Mouse (Mus musculus) liver, embryonic 11.5 days (tissue): ENCODE data around the gene Ttc39b. TPM values are rescaled to one million over a fixed set of nuclear protein-coding genes. Genes with fewer than 3 reads are reported as not detected.

ENCODE experiments used
- ATAC-seq: fragments of 200-750 bp; cut with Nextera tagmentation; replicated peaks from 2 replicates; pipeline ENCODE4 v1.8.0; 2017; ENCODE audit warnings: moderate number of reproducible peaks, mild to moderate bottlenecking, moderate TSS enrichment, moderate library complexity; ENCODE audit not compliant: low FRiP score
- DNase-seq: peaks from one replicate; pipeline ENCODE4 v3.0.0-alpha.2; 2017; ENCODE audit warnings: low spot score
- H3K27ac ChIP-seq: fragments of 300-500 bp; sonication (generic); 2 replicates; pipeline ENCODE4 v1.5.1; 2014; ENCODE audit warnings: mild to moderate bottlenecking, low read depth, low read length, control low read depth
- H3K27me3 ChIP-seq: fragments of 300-500 bp; sonication (generic); replicated peaks from 2 replicates; pipeline ENCODE4 v1.6.1; 2014; ENCODE audit warnings: low read length, mixed read lengths; ENCODE audit not compliant: control insufficient read depth, insufficient read depth
- H3K36me3 ChIP-seq: fragments of 300-500 bp; sonication (generic); 2 replicates; pipeline ENCODE4 v1.6.1; 2014; ENCODE audit warnings: mild to moderate bottlenecking, low read length, moderate library complexity, mixed read lengths; ENCODE audit not compliant: control insufficient read depth, insufficient read depth
- H3K4me1 ChIP-seq: fragments of 300-500 bp; sonication (generic); replicated peaks from 2 replicates; pipeline ENCODE4 v1.6.1; 2014; ENCODE audit warnings: low read length, mixed read lengths; ENCODE audit not compliant: control insufficient read depth, insufficient read depth
- H3K4me2 ChIP-seq: fragments of 300-500 bp; sonication (generic); 2 replicates; pipeline ENCODE4 v1.6.1; 2014; ENCODE audit warnings: mild to moderate bottlenecking, control low read depth, moderate library complexity
- H3K4me3 ChIP-seq: fragments of 300-500 bp; sonication (generic); 2 replicates; pipeline ENCODE4 v1.5.1; 2014; ENCODE audit warnings: low read depth, low read length, control low read depth
- H3K9ac ChIP-seq: fragments of 300-500 bp; sonication (generic); 2 replicates; pipeline ENCODE4 v1.6.1; 2014; ENCODE audit warnings: low read depth, low read length, control low read depth
- H3K9me3 ChIP-seq: fragments of 300-500 bp; sonication (generic); 2 replicates; pipeline ENCODE4 v1.6.1; 2016; ENCODE audit warnings: low read length, inconsistent platforms, mixed read lengths; ENCODE audit not compliant: control insufficient read depth
- WGBS: fragments of 180-500 bp; shearing (Covaris S2); extraction: QIAGEN DNeasy Blood & Tissue Kit; methylation state at CpG from one replicate; pipeline ENCODE4 v1.1.7; 2014; 5-methylcytosine and 5-hydroxymethylcytosine counted together
- polyA plus RNA-seq: library from polyadenylated mRNA; unstranded; fragments of >200 nt; fragmentation: Nextera tagmentation; extraction: Ambion mirVana; gene quantifications from 2 replicates; pipeline ENCODE4 v1.2.1, GENCODE M21; 2014

Gene Ttc39b
- polyA plus RNA-seq, 1 experiment from 2014 or later, result 5.1 TPM

- H3K36me3 ChIP-seq, result no peaks in the 10 kb centered on the region
- H3K4me3 ChIP-seq, result no peak overlapping the region
- DNase-seq (no peak), ATAC-seq (no peak)
- H3K4me1 ChIP-seq, result no peaks in the 10 kb centered on the region
- H3K4me2 ChIP-seq, result no peak overlapping the region
- 77% methylated on average over 5 of the region's 5 CpGs for WGBS
- no peaks in the 10 kb centered on the region for H3K9me3 ChIP-seq
- no peak overlapping the region for H3K9ac ChIP-seq
- H3K27me3 ChIP-seq, result no peaks in the 10 kb centered on the region
- H3K27ac ChIP-seq, result no peak overlapping the region
Observed at GRCm38 (mm10) chr4:83223197-83223596, 100.9 kb downstream of the Ttc39b start.

- no peak overlapping the region for H3K4me3 ChIP-seq
- DNase-seq (no peak), ATAC-seq (no peak)
- no peaks in the 10 kb centered on the region for H3K4me1 ChIP-seq
- no peak overlapping the region for H3K4me2 ChIP-seq
- no peaks in the 10 kb centered on the region for H3K27me3 ChIP-seq
- no peaks in the 10 kb centered on the region for H3K9me3 ChIP-seq
- no peak overlapping the region for H3K9ac ChIP-seq
- no peaks in the 10 kb centered on the region for H3K36me3 ChIP-seq
- WGBS, result 75% methylated on average over 13 of the region's 13 CpGs
- H3K27ac ChIP-seq, result no peak overlapping the region
Observed at GRCm38 (mm10) chr4:83220761-83221557, 103.1 kb downstream of the Ttc39b start.

- Histone ChIP-seq H3K9ac (no peak overlapping the region), H3K4me3 (no peak overlapping the region), H3K9me3 (no peaks in the 10 kb centered on the region), H3K27ac (no peak overlapping the region), H3K4me2 (no peak overlapping the region), H3K4me1 (no peaks in the 10 kb centered on the region), H3K27me3 (no peaks in the 10 kb centered on the region), H3K36me3 (no peaks in the 10 kb centered on the region)
- DNase-seq (no peak), ATAC-seq (no peak)
- WGBS, result 78% methylated on average over 5 of the region's 5 CpGs
Observed at GRCm38 (mm10) chr4:83219253-83219652, 104.8 kb downstream of the Ttc39b start.

- Histone ChIP-seq H3K9ac (no peak overlapping the region), H3K9me3 (no peaks in the 10 kb centered on the region), H3K4me3 (no peak overlapping the region), H3K27me3 (no peaks in the 10 kb centered on the region), H3K27ac (no peak overlapping the region), H3K4me1 (no peaks in the 10 kb centered on the region), H3K36me3 (no peaks in the 10 kb centered on the region), H3K4me2 (no peak overlapping the region)
- no peak for ATAC-seq
- no peak for DNase-seq
- WGBS, result 85% methylated on average over 5 of the region's 5 CpGs
Observed at GRCm38 (mm10) chr4:83217128-83217527, 106.9 kb downstream of the Ttc39b start.

GRCm38 (mm10) chr4:83216381-83216780 is 107.7 kb downstream of the Ttc39b start:
- Histone ChIP-seq H3K27ac (no peak overlapping the region), H3K4me2 (no peak overlapping the region), H3K27me3 (no peaks in the 10 kb centered on the region), H3K36me3 (no peaks in the 10 kb centered on the region), H3K9me3 (no peaks in the 10 kb centered on the region), H3K9ac (no peak overlapping the region), H3K4me3 (no peak overlapping the region), H3K4me1 (no peaks in the 10 kb centered on the region)
- DNase-seq (no peak), ATAC-seq (no peak)
- WGBS, result 64% methylated on average over 7 of the region's 7 CpGs

- no peaks in the 10 kb centered on the region for H3K27me3 ChIP-seq
- no peaks in the 10 kb centered on the region for H3K9me3 ChIP-seq
- H3K4me2 ChIP-seq, result no peak overlapping the region
- H3K36me3 ChIP-seq, result no peaks in the 10 kb centered on the region
- no peak overlapping the region for H3K9ac ChIP-seq
- WGBS, result 83% methylated on average over 1 of the region's 1 CpGs
- H3K4me1 ChIP-seq, result no peaks in the 10 kb centered on the region
- no peak overlapping the region for H3K27ac ChIP-seq
- H3K4me3 ChIP-seq, result no peak overlapping the region
- DNase-seq (no peak), ATAC-seq (no peak)
Observed at GRCm38 (mm10) chr4:83215776-83216175, 108.3 kb downstream of the Ttc39b start.

- H3K4me2 ChIP-seq, result no peak overlapping the region
- ATAC-seq, result no peak
- no peak for DNase-seq
Observed at GRCm38 (mm10) chr4:83214822-83215558, 109.1 kb downstream of the Ttc39b start.

GRCm38 (mm10) chr4:83213752-83214151 is 110.3 kb downstream of the Ttc39b start:
- Histone ChIP-seq H3K9ac (no peak overlapping the region), H3K27ac (no peak overlapping the region), H3K27me3 (no peaks in the 10 kb centered on the region), H3K4me2 (no peak overlapping the region), H3K4me3 (no peak overlapping the region), H3K36me3 (no peaks in the 10 kb centered on the region), H3K4me1 (no peaks in the 10 kb centered on the region), H3K9me3 (no peaks in the 10 kb centered on the region)
- ATAC-seq, result no peak
- no peak for DNase-seq
- 61% methylated on average over 6 of the region's 6 CpGs for WGBS

More at GRCm38 (mm10) chr4:83214822-83215558, 109.1 kb downstream of the Ttc39b start:
- H3K27me3 ChIP-seq, result no peaks in the 10 kb centered on the region
- no peaks in the 10 kb centered on the region for H3K9me3 ChIP-seq
- no peak overlapping the region for H3K4me3 ChIP-seq
- H3K36me3 ChIP-seq, result no peaks in the 10 kb centered on the region
- WGBS, result 75% methylated on average over 9 of the region's 9 CpGs
- no peak overlapping the region for H3K9ac ChIP-seq
- H3K4me1 ChIP-seq, result no peaks in the 10 kb centered on the region
- H3K27ac ChIP-seq, result no peak overlapping the region

GRCm38 (mm10) chr4:83211709-83212108 is 112.3 kb downstream of the Ttc39b start:
- Histone ChIP-seq H3K9ac (no peak overlapping the region), H3K4me2 (no peak overlapping the region), H3K36me3 (no peaks in the 10 kb centered on the region), H3K9me3 (no peaks in the 10 kb centered on the region), H3K27me3 (no peaks in the 10 kb centered on the region), H3K4me1 (no peaks in the 10 kb centered on the region), H3K27ac (no peak overlapping the region), H3K4me3 (no peak overlapping the region)
- no peak for DNase-seq
- ATAC-seq, result no peak
- WGBS, result 46% methylated on average over 12 of the region's 12 CpGs
